8 mouse cellular contexts compared by ENCODE assay signal in the genomic region with DNA sequence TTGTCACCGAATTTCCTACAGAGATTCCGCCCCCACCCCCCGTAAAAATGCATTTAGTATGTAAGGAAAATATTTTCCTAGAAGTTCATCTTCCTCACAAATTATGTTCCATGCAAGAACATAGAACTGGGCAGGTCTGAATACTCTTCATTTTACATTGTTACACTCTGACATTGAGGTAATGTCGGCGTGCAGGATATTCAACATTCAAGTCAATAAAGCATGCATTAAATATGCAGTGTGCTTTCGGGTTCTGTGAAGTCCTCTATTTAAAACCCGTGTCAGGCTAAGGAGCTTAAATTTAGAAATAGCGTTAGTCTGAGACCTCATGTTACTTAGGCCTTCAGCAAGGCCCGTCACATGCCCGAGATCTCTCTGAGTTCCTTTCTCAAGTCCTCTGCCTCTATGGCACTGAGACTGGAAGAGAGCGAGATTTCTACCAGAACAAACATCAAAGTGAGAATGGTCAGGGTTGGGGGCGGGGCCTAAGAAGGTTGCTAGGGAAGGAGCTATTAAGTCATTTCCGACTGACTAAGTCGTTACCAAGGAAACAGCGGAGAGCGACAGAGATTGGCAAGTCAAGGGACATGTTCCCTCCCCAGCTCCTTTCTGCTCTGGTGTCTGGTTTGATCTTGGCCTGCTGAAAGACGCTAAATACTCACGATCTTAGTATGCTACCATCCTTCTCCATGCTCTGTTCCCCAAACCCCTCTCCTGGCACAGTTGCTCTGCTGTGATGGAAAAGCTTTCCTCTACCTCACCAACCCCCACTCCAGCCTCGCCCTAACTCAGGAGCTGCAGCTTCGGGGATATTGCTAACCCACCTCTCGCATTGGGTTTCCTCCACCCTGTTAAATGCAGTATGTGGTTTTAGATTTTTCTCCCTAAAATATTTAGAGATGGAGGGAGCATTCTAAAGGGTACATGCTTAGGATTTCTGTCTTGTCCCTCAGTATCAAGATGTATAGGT. TPM values are rescaled to one million over a fixed set of nuclear protein-coding genes. Genes with fewer than 3 reads are reported as not detected.
DNase-seq lines count a peak whose midpoint lies in the region; ATAC-seq lines count a peak whose summit lies in the region.

No protein-coding gene starts in this region.

- 20% methylated on average over 21 of the region's 21 CpGs for WGBS in macrophage (ENCODE audit: missing documents)

- H3K27ac ChIP-seq in macrophage = peak overlapping the region; percentile 29; the same call in 1 of the 2 replicates

- 0 out of 2 replicates have a peak, but pooled peaks cover under 1% of the 10 kb centered on the region for H3K36me3 ChIP-seq in macrophage (ENCODE audit: inconsistent target)

- no peaks in the 10 kb centered on the region for H3K79me2 ChIP-seq in macrophage (ENCODE audit: inconsistent target)

- peak; percentile 87 to 92 for DNase-seq in adrenal gland, postnatal 36 days
- peak; percentile 85 for DNase-seq in embryo, embryonic 9.5 days (ENCODE audit: extremely low spot score)
- peak; percentile 50 for DNase-seq in gastrocnemius, postnatal 25 days
- DNase-seq in left cerebral cortex, adult 9 months (ENCODE audit: low spot score in 2 of 2) = peak; percentile 40 to 68
- DNase-seq in right cerebral cortex, adult 2 months (ENCODE audit: low spot score in 2 of 2) = peak; percentile 58 to 68
- peak; percentile 37 to 66 for DNase-seq in urinary bladder, postnatal 4 days (ENCODE audit: low spot score in 2 of 2)

- peak overlapping the region; percentile 23 for H3K4me3 ChIP-seq in macrophage (ENCODE audit: inconsistent target)

- peak; percentile 100 for ATAC-seq in inflammation-experienced regulatory T-cells, adult 6 months

RNA-seq across cellular contexts. Expression of a gene that starts 2.9 kb away (rescaled TPM):
- 1 to 10 TPM in 1 of 2 experiments, under 1 TPM in 1; 0.70 to 1.9 TPM for total RNA-seq in adrenal gland, postnatal 36 days (2021)
- total RNA-seq in gastrocnemius, postnatal 25 days (2021) = not detected
- polyA plus RNA-seq in inflammation-experienced regulatory T-cells, adult 6 months (2017; shearing (Covaris generic)) = under 1 TPM; 0.78 to 0.95 (median 0.81) TPM
- total RNA-seq in macrophage (2018; cell fraction: chromatin; rRNA removed) = 1 to 10 TPM in 7 of 26 experiments, under 1 TPM in 4, not detected in 15; 0.84 to 2.9 (median 1.5) TPM
- total RNA-seq in macrophage (2018; cell fraction: cytosol; rRNA removed) = under 1 TPM; 0.11 to 0.80 (median 0.28) TPM
- 1 to 10 TPM in 8 of 26 experiments, under 1 TPM in 7, not detected in 11; 0.28 to 2.0 (median 1.0) TPM for total RNA-seq in macrophage (2018; cell fraction: nucleus; rRNA removed)
- polyA plus RNA-seq in macrophage (2018) = 0.22 to 0.46 TPM in 2 of 3 replicates, not detected in the other

RNA-seq across cellular contexts. Expression of a gene that starts 21.2 kb away (rescaled TPM):
- total RNA-seq in adrenal gland, postnatal 36 days (2021) = 10 to 100 TPM; 10.9 to 11.8 TPM
- 1 to 10 TPM; 5.4 to 5.7 TPM for total RNA-seq in gastrocnemius, postnatal 25 days (2021)
- 1 to 10 TPM; 1.6 to 2.2 (median 2.1) TPM for polyA plus RNA-seq in inflammation-experienced regulatory T-cells, adult 6 months (2017; shearing (Covaris generic))
- total RNA-seq in macrophage (2018; cell fraction: chromatin; rRNA removed) = 10 to 100 TPM in 2 of 26 experiments, 1 to 10 TPM in 23, under 1 TPM in 1; 0.75 to 12.7 (median 4.7) TPM
- total RNA-seq in macrophage (2018; cell fraction: cytosol; rRNA removed) = 10 to 100 TPM; 13.2 to 25.2 (median 18.7) TPM
- total RNA-seq in macrophage (2018; cell fraction: nucleus; rRNA removed) = 10 to 100 TPM in 20 of 26 experiments, 1 to 10 TPM in 6; 3.1 to 31.3 (median 15.0) TPM
- 16.0 to 28.9 TPM (median 22.4 TPM) in 3 replicates for polyA plus RNA-seq in macrophage (2018)

Comparison
In these comparisons a context has a peak if more than half of its experiments do, and no peak if none do; other contexts are left out.
1. Peak in every context shown above with its lines: DNase-seq, ATAC-seq, H3K4me3 ChIP-seq and H3K27ac ChIP-seq.